Mouse (Mus musculus) heart, embryonic 14.5 days (tissue): ENCODE measurements at regions not wholly inside any gene's neighbourhood (a gene's known extent, or its start where the extent isn't known, plus 50 kb on each side); places are given as distances from the start of the nearest gene placed in this dataset.
A peak's percentile ranks its signal among the peaks of the same experiment; 100 is the strongest.

Experiments used
- ATAC-seq: fragments of 200-750 bp; cut with Nextera tagmentation; 2 replicates; pipeline ENCODE4 v1.8.0; 2017; ENCODE audit warnings: low read depth, moderate TSS enrichment; ENCODE audit not compliant: insufficient number of reproducible peaks, insufficient read depth, low FRiP score
- H3K27ac ChIP-seq, 2 experiments: fragments of 200-500 bp in 1 of 2; fragments of 300-500 bp in 1 of 2; sonication (generic) in 1 of 2; replicated peaks in 1 of 2; 2 replicates each; pipeline ENCODE4 v1.5.1; 2012 to 2014; ENCODE audit warnings: low read depth in 2 of 2, low read length in 2 of 2, control low read depth in 1 of 2, mild to moderate bottlenecking in 1 of 2, mixed read lengths in 1 of 2; ENCODE audit not compliant: control insufficient read depth in 1 of 2, insufficient read depth in 1 of 2
- H3K27me3 ChIP-seq: fragments of 300-500 bp; sonication (generic); 2 replicates; pipeline ENCODE4 v1.6.1; 2014; ENCODE audit warnings: mild to moderate bottlenecking, low read length, control low read depth; ENCODE audit not compliant: control insufficient read depth, insufficient read depth
- H3K36me3 ChIP-seq: fragments of 300-500 bp; sonication (generic); 2 replicates; pipeline ENCODE4 v1.6.1; 2014; ENCODE audit warnings: mild to moderate bottlenecking, control low read depth, low read length, mixed read lengths; ENCODE audit not compliant: control insufficient read depth, insufficient read depth
- H3K4me1 ChIP-seq, 2 experiments: fragments of 200-500 bp in 1 of 2; fragments of 300-500 bp in 1 of 2; sonication (generic) in 1 of 2; 2 replicates each; pipeline ENCODE4 v1.6.1; 2012 to 2014; ENCODE audit warnings: low read length in 2 of 2, control low read depth in 1 of 2, mixed read lengths in 1 of 2; ENCODE audit not compliant: control insufficient read depth in 2 of 2, insufficient read depth in 2 of 2
- H3K4me2 ChIP-seq: fragments of 300-500 bp; sonication (generic); 2 replicates; pipeline ENCODE4 v1.6.1; 2014; ENCODE audit warnings: mild to moderate bottlenecking, low read length
- H3K4me3 ChIP-seq, 2 experiments: fragments of 200-500 bp in 1 of 2; fragments of 300-500 bp in 1 of 2; sonication (generic) in 1 of 2; 2 replicates each; pipeline ENCODE4 v1.5.1; 2012 to 2014; ENCODE audit warnings: low read length in 2 of 2, mild to moderate bottlenecking in 2 of 2, control low read depth in 1 of 2, low read depth in 1 of 2, moderate library complexity in 1 of 2; ENCODE audit not compliant: control insufficient read depth in 1 of 2, insufficient read depth in 1 of 2
- H3K9ac ChIP-seq: fragments of 300-500 bp; sonication (generic); 2 replicates; pipeline ENCODE4 v1.6.1; 2014; ENCODE audit warnings: mild to moderate bottlenecking, low read length
- H3K9me3 ChIP-seq: fragments of 300-500 bp; sonication (generic); 2 replicates; pipeline ENCODE4 v1.6.1; 2016; ENCODE audit warnings: low read length, control low read depth; ENCODE audit not compliant: control insufficient read depth
- WGBS: fragments of 180-500 bp; shearing (Covaris S2); extraction: QIAGEN DNeasy Blood & Tissue Kit; methylation state at CpG from one replicate; pipeline ENCODE4 v1.1.7; 2014; 5-methylcytosine and 5-hydroxymethylcytosine counted together

GRCm38 (mm10) chr15:64618471-64618870 is 199.0 kb upstream of the Gm21798 start:
- no peak overlapping the region for H3K27ac ChIP-seq
- WGBS = 59% methylated on average over 3 of the region's 3 CpGs
- no peaks in the 10 kb centered on the region for H3K36me3 ChIP-seq
- H3K4me3 ChIP-seq = no peak overlapping the region
- no peaks in the 10 kb centered on the region for H3K27me3 ChIP-seq
- no peak for ATAC-seq
- H3K4me1 ChIP-seq = peaks cover 2 to 7% of the 10 kb centered on the region in 2 experiments; a peak in 2 of 4 replicates
- H3K9me3 ChIP-seq = no peaks in the 10 kb centered on the region
- H3K9ac ChIP-seq = no peak overlapping the region
- H3K4me2 ChIP-seq = no peak overlapping the region

- Histone ChIP-seq H3K4me3 (no peak overlapping the region), H3K9me3 (no peaks in the 10 kb centered on the region), H3K36me3 (no peaks in the 10 kb centered on the region), H3K9ac (no peak overlapping the region), H3K4me1 (peaks cover 2 to 7% of the 10 kb centered on the region in 2 experiments; a peak in 2 of 4 replicates), H3K4me2 (no peak overlapping the region), H3K27ac (no peak overlapping the region), H3K27me3 (no peaks in the 10 kb centered on the region)
- ATAC-seq = no peak
- WGBS = 50% methylated on average over 3 of the region's 3 CpGs
These were observed 195.6 kb upstream of the Gm21798 start for GRCm38 (mm10) chr15:64621876-64622275.

- WGBS = 71% methylated on average over 4 of the region's 4 CpGs
- Histone ChIP-seq H3K4me2 (no peak overlapping the region), H3K36me3 (no peaks in the 10 kb centered on the region), H3K4me1 (peaks cover 2 to 7% of the 10 kb centered on the region in 2 experiments; a peak in 2 of 4 replicates), H3K4me3 (no peak overlapping the region), H3K27me3 (no peaks in the 10 kb centered on the region), H3K9ac (no peak overlapping the region), H3K27ac (no peak overlapping the region), H3K9me3 (no peaks in the 10 kb centered on the region)
- ATAC-seq = no peak
These were observed 194.9 kb upstream of the Gm21798 start for GRCm38 (mm10) chr15:64622591-64622990.

- 88% methylated on average over 6 of the region's 6 CpGs for whole genome bisulfite sequencing
These were observed 191.1 kb upstream of the Gm21798 start for GRCm38 (mm10) chr15:64626359-64626758.

GRCm38 (mm10) chr15:64627258-64627657 is 190.2 kb upstream of the Gm21798 start:
- Histone ChIP-seq H3K27ac (no peak overlapping the region), H3K4me2 (peak overlapping the region; percentile 40; the same call in 1 of the 2 replicates), H3K9me3 (no peaks in the 10 kb centered on the region), H3K9ac (no peak overlapping the region; the same call in 1 of the 2 replicates), H3K4me1 (peaks cover 0 to 2% of the 10 kb centered on the region in 2 experiments; a peak in 1 of 4 replicates), H3K27me3 (no peaks in the 10 kb centered on the region), H3K4me3 (no peak overlapping the region), H3K36me3 (no peaks in the 10 kb centered on the region)
- WGBS = 17% methylated on average over 9 of the region's 9 CpGs
- ATAC-seq = no peak

More at GRCm38 (mm10) chr15:64626359-64626758, 191.1 kb upstream of the Gm21798 start:
- Histone ChIP-seq H3K27ac (no peak overlapping the region), H3K4me3 (no peak overlapping the region), H3K36me3 (no peaks in the 10 kb centered on the region), H3K4me1 (peaks cover 2 to 7% of the 10 kb centered on the region in 2 experiments; a peak in 2 of 4 replicates), H3K4me2 (no peak overlapping the region), H3K27me3 (no peaks in the 10 kb centered on the region), H3K9me3 (no peaks in the 10 kb centered on the region), H3K9ac (no peak overlapping the region)
- ATAC-seq = no peak
